Mouse (Mus musculus): ENCODE data around the gene Rad17. TPM values are rescaled to one million over a fixed set of nuclear protein-coding genes. Genes with fewer than 3 reads are reported as not detected.

Gene Rad17
- polyA plus RNA-seq, 1 experiment from 2014 or later, result 26.5 TPM

DNA sequence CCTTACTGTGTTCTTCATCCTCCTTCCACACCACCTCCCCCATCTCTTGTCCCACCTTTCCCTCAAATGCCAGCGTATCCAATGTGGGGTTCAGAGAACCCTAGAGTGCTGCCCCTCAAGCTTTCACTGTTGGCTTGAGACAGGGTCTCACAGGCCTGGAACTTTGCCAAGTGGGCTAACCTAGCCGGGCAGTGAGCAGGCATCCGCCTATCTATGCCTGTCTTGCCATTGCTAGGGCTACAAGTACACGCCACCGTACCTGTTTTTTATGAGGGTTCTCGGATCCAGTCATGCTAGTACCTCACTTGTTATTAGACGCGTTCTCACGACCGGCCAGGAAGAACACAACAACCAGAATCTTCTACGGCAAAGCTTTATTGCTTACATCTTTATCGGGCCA is 62.2 kb downstream of the Rad17 start:
- no peak overlapping the region for H3K4me2 ChIP-seq
- H3K9me3 ChIP-seq (ENCODE audit: control insufficient read depth, low read length), result no peaks in the 10 kb centered on the region
- H3K4me1 ChIP-seq (ENCODE audit: control insufficient read depth, insufficient read depth, low read length), result no peaks in the 10 kb centered on the region
- no peaks in the 10 kb centered on the region for H3K27me3 ChIP-seq (ENCODE audit: control insufficient read depth, insufficient read depth, low read length)
- no peak overlapping the region for H3K9ac ChIP-seq (ENCODE audit: low read length)
- H3K27ac ChIP-seq (ENCODE audit: low read depth, low read length), result no peak overlapping the region
- H3K36me3 ChIP-seq (ENCODE audit: control insufficient read depth, insufficient read depth, low read length), result no peaks in the 10 kb centered on the region
- whole genome bisulfite sequencing, result 88% methylated on average over 11 of the region's 12 CpGs
- ATAC-seq (ENCODE audit: low FRiP score) (no peak), DNase-seq (ENCODE audit: low spot score, missing footprints) (no peak)
- no peak overlapping the region for H3K4me3 ChIP-seq (ENCODE audit: low read depth, low read length)

GRCm38 (mm10) chr13:100582144-100582543 is 68.7 kb downstream of the Rad17 start:
- Histone ChIP-seq H3K4me3 (ENCODE audit: low read depth, low read length) (no peak overlapping the region), H3K36me3 (ENCODE audit: control insufficient read depth, insufficient read depth, low read length) (no peaks in the 10 kb centered on the region), H3K4me1 (ENCODE audit: control insufficient read depth, insufficient read depth, low read length) (no peaks in the 10 kb centered on the region; the same call in 1 of the 2 replicates), H3K9me3 (ENCODE audit: control insufficient read depth, low read length) (no peaks in the 10 kb centered on the region), H3K27me3 (ENCODE audit: control insufficient read depth, insufficient read depth, low read length) (no peaks in the 10 kb centered on the region), H3K9ac (ENCODE audit: low read length) (no peak overlapping the region), H3K4me2 (no peak overlapping the region), H3K27ac (ENCODE audit: low read depth, low read length) (no peak overlapping the region)
- no peak for ATAC-seq (ENCODE audit: low FRiP score)
- WGBS, result 64% methylated on average over 6 of the region's 6 CpGs
- DNase-seq (ENCODE audit: low spot score, missing footprints), result no peak

GRCm38 (mm10) chr13:100581701-100582100 is 69.2 kb downstream of the Rad17 start:
- Histone ChIP-seq H3K27ac (ENCODE audit: low read depth, low read length) (no peak overlapping the region), H3K4me2 (no peak overlapping the region), H3K9ac (ENCODE audit: low read length) (no peak overlapping the region), H3K4me3 (ENCODE audit: low read depth, low read length) (no peak overlapping the region), H3K4me1 (ENCODE audit: control insufficient read depth, insufficient read depth, low read length) (no peaks in the 10 kb centered on the region; the same call in 1 of the 2 replicates), H3K27me3 (ENCODE audit: control insufficient read depth, insufficient read depth, low read length) (no peaks in the 10 kb centered on the region), H3K9me3 (ENCODE audit: control insufficient read depth, low read length) (no peaks in the 10 kb centered on the region), H3K36me3 (ENCODE audit: control insufficient read depth, insufficient read depth, low read length) (no peaks in the 10 kb centered on the region)
- ATAC-seq (ENCODE audit: low FRiP score) (no peak), DNase-seq (ENCODE audit: low spot score, missing footprints) (no peak)
- WGBS, result 45% methylated on average over 3 of the region's 3 CpGs

GRCm38 (mm10) chr13:100579951-100580350 is 70.9 kb downstream of the Rad17 start:
- ATAC-seq (ENCODE audit: low FRiP score), result no peak
- Histone ChIP-seq H3K36me3 (ENCODE audit: control insufficient read depth, insufficient read depth, low read length) (no peaks in the 10 kb centered on the region), H3K4me2 (no peak overlapping the region), H3K9ac (ENCODE audit: low read length) (no peak overlapping the region), H3K4me1 (ENCODE audit: control insufficient read depth, insufficient read depth, low read length) (no peaks in the 10 kb centered on the region; the same call in 1 of the 2 replicates), H3K9me3 (ENCODE audit: control insufficient read depth, low read length) (no peaks in the 10 kb centered on the region), H3K27ac (ENCODE audit: low read depth, low read length) (no peak overlapping the region), H3K27me3 (ENCODE audit: control insufficient read depth, insufficient read depth, low read length) (no peaks in the 10 kb centered on the region), H3K4me3 (ENCODE audit: low read depth, low read length) (no peak overlapping the region)
- no peak for DNase-seq (ENCODE audit: low spot score, missing footprints)

GRCm38 (mm10) chr13:100579220-100579619 is 71.6 kb downstream of the Rad17 start:
- WGBS, result 58% methylated on average over 3 of the region's 3 CpGs
- no peak overlapping the region for H3K4me3 ChIP-seq (ENCODE audit: low read depth, low read length)
- ATAC-seq (ENCODE audit: low FRiP score), result no peak
- H3K36me3 ChIP-seq (ENCODE audit: control insufficient read depth, insufficient read depth, low read length), result no peaks in the 10 kb centered on the region
- H3K27me3 ChIP-seq (ENCODE audit: control insufficient read depth, insufficient read depth, low read length), result no peaks in the 10 kb centered on the region
- H3K9me3 ChIP-seq (ENCODE audit: control insufficient read depth, low read length), result no peaks in the 10 kb centered on the region
- DNase-seq (ENCODE audit: low spot score, missing footprints), result no peak
- H3K4me1 ChIP-seq (ENCODE audit: control insufficient read depth, insufficient read depth, low read length), result no peaks in the 10 kb centered on the region; the same call in 1 of the 2 replicates
- no peak overlapping the region for H3K9ac ChIP-seq (ENCODE audit: low read length)
- H3K4me2 ChIP-seq, result no peak overlapping the region
- H3K27ac ChIP-seq (ENCODE audit: low read depth, low read length), result no peak overlapping the region

DNA sequence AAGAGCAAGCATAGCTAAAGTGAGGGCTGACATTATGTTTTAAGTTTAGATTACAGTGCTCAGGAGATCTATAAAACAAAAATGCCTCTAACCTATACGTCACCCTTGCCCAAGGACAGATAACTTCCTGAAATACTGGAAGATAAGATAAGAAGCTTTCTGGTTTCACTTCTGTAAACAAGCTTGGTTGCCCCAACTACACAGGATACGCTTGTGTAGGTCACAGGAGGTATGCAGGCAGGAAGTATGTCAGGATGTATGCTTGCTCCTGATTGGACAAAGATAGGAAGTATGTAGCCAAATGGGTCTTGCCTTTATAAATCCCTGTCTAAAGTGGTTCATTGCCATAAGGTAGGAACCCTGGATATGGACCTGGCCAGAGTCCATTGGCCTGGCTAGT is 74.9 kb downstream of the Rad17 start:
- H3K27ac ChIP-seq (ENCODE audit: low read depth, low read length), result no peak overlapping the region
- H3K4me1 ChIP-seq (ENCODE audit: control insufficient read depth, insufficient read depth, low read length), result no peaks in the 10 kb centered on the region
- no peak for DNase-seq (ENCODE audit: low spot score, missing footprints)
- no peak overlapping the region for H3K9ac ChIP-seq (ENCODE audit: low read length)
- no peaks in the 10 kb centered on the region for H3K27me3 ChIP-seq (ENCODE audit: control insufficient read depth, insufficient read depth, low read length)
- no peaks in the 10 kb centered on the region for H3K36me3 ChIP-seq (ENCODE audit: control insufficient read depth, insufficient read depth, low read length)
- no peaks in the 10 kb centered on the region for H3K9me3 ChIP-seq (ENCODE audit: control insufficient read depth, low read length)
- WGBS, result 69% methylated on average over 2 of the region's 2 CpGs
- no peak overlapping the region for H3K4me2 ChIP-seq
- H3K4me3 ChIP-seq (ENCODE audit: low read depth, low read length), result no peak overlapping the region
- no peak for ATAC-seq (ENCODE audit: low FRiP score)

DNA sequence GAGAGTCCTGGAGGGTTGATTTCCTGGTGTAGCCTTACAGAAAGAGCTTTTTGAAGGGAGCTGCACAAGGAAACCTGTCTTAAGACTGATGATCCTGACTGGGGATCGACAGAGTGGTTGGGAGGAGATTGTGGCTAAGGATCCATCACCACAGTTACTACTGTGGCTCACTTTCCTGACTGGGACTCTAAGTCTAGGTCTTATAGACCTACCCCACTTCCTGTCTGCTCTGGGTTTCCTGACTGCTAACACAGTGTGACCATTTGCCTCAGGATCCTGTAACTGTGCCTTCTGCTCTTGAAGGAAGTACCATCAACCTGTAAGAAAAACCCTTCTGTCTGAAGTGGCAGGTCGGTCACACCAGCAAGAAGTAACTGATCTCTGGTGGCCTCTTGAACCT is 80.1 kb downstream of the Rad17 start:
- no peaks in the 10 kb centered on the region for H3K27me3 ChIP-seq (ENCODE audit: control insufficient read depth, insufficient read depth, low read length)
- no peak overlapping the region for H3K4me3 ChIP-seq (ENCODE audit: low read depth, low read length)
- H3K4me2 ChIP-seq, result no peak overlapping the region
- ATAC-seq (ENCODE audit: low FRiP score), result no peak
- H3K9ac ChIP-seq (ENCODE audit: low read length), result no peak overlapping the region
- no peak for DNase-seq (ENCODE audit: low spot score, missing footprints)
- no peaks in the 10 kb centered on the region for H3K36me3 ChIP-seq (ENCODE audit: control insufficient read depth, insufficient read depth, low read length)
- no peaks in the 10 kb centered on the region for H3K9me3 ChIP-seq (ENCODE audit: control insufficient read depth, low read length)
- H3K27ac ChIP-seq (ENCODE audit: low read depth, low read length), result no peak overlapping the region
- WGBS, result 79% methylated on average over 2 of the region's 2 CpGs
- no peaks in the 10 kb centered on the region for H3K4me1 ChIP-seq (ENCODE audit: control insufficient read depth, insufficient read depth, low read length)

- no peak overlapping the region for H3K4me2 ChIP-seq
- H3K27me3 ChIP-seq (ENCODE audit: control insufficient read depth, insufficient read depth, low read length), result no peaks in the 10 kb centered on the region
- DNase-seq (ENCODE audit: low spot score, missing footprints) (no peak), ATAC-seq (ENCODE audit: low FRiP score) (no peak)
- no peak overlapping the region for H3K4me3 ChIP-seq (ENCODE audit: low read depth, low read length)
- H3K27ac ChIP-seq (ENCODE audit: low read depth, low read length), result no peak overlapping the region
- no peaks in the 10 kb centered on the region for H3K36me3 ChIP-seq (ENCODE audit: control insufficient read depth, insufficient read depth, low read length)
- H3K4me1 ChIP-seq (ENCODE audit: control insufficient read depth, insufficient read depth, low read length), result no peaks in the 10 kb centered on the region
- WGBS, result 93% methylated on average over 1 of the region's 1 CpGs
- no peaks in the 10 kb centered on the region for H3K9me3 ChIP-seq (ENCODE audit: control insufficient read depth, low read length)
- H3K9ac ChIP-seq (ENCODE audit: low read length), result no peak overlapping the region
These were observed 82.5 kb downstream of the Rad17 start for GRCm38 (mm10) chr13:100568359-100568758.

Measured in midbrain, embryonic 11.5 days (tissue).